Mouse (Mus musculus): Measurements from ENCODE around the gene Pnp. TPM values are rescaled to one million over a fixed set of nuclear protein-coding genes. Genes with fewer than 3 reads are reported as not detected.
A peak's percentile ranks its signal among the peaks of the same experiment; 100 is the strongest.
"Not testable (repeated sequence)": the region's sequence is repeated elsewhere in the genome, so short reads cannot be mapped to it uniquely, and the experiment has no call there.

The Pnp gene
- total RNA-seq, 2 experiments from 2014 or later: 12.8 to 13.2 TPM

DNA sequence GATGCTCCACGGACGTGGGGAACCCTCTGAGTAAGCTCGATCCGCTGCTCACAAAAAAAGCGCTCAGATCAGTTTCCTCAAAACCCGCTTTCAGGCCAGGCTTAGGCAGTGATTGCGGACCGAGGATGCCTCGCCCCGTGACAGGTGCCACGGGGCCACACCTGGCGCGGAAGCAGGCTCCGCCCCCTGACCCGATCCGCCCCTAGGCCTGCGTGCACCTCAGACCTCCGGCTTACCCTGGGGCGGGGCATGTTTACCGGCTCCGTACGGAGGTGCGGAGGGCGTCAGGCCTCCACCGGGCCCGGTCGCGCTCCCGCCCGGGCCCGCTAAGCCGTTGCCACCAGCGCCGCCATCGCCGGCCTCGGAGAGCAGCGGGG lies 517 bp upstream of the Pnp start:
- DNase-seq: no peak

DNA sequence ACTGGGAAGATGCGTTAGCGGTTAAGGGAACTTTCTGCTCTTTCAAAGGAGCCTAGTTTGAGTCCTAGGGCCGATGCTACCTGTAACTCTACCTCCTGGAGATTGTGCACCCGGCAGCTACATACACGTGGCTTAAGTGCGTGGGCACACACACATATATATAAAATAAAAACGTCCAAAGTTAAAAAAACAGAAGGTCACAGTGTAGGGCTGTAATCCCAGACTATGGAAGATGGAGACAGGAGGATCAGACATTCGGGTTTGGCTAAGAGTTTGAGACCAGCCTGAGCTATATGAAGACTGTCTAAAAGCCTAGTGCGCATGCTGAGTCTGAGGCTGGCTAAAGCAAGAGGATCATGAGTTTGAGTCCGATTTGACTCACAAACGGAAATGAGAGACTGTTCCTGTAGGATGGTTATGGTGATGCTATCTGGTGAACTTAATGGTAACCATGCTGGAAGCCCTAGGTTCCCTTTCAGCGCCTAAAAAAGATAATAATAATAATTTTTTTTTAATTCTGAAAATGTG lies 675 bp downstream of the Pnp start:
- DNase-seq: no peak

DNA sequence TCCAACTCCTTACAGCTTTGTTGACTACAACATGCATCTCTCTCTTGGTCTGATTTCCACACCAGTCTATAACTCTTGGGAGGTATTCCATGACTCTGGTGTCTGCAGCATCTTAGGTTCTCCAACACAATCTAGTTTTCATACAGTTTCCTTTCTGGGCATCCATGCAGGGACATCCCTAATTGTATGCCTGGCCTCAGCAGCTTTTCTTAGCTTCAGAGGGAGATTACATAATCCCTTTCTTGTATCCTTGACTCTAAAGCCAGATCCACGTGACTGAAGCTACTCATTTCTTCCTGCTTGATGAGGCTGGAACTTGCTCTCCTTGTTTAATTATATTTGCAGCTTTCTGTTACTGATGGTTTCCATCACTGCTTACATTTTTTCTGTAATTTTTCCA lies 5.8 kb downstream of the Pnp start:
- DNase-seq: no peak

DNA sequence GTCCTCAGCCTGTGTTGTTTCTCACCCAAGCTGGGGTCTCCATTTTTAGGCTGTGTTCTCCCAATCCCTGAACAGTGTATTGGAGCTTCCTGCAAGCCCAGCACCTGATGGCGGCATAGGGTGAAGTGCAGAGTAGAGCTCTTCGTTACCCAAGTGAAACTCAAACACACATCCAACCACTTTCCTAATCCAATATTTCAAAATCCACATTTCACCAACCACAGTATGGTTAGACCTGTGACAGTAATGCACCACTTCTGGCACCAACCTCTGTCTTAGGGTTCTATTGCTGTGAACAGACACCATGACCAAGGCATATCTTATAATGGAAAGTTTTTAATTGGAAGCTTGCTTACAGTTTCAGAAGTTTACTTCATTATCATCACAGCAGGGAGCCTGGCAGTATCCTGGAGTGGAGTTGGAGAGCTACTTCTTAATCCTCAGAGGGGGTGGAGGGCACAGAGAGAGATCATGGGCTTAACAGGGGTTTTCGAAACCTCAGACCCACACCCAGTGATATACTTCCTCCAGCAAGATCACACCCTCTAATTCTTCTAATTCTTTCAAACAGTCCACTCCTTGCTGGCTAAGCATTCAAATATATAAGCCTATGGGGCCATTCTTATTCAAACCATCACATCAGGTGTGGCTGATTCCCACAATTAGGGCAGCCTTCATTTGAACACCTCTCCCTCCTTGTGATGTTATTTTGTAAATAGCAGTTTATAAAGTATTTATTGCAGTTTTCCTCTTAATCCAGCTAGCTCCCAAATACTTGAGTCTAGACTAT lies 7.4 kb downstream of the Pnp start:
- no peak for DNase-seq

DNA sequence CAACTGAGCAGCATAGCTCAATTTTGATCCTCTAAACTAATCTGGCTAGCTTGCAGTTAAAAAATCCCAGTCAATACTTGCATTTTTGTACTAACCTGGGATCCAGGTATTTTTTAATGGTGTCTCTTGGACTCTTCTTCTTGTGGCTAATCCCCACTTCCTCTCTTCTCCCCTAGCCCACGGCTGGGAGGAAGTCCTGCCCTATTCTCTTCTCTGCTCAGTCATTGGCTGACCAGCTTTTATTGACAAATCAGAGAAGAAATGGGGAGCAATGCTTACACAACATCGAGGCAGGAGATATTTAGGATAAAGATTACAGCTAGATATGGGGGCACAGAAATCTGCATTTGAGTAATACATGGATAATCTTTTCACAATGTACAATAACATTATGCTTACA lies 8.1 kb downstream of the Pnp start:
- no peak for DNase-seq

DNA sequence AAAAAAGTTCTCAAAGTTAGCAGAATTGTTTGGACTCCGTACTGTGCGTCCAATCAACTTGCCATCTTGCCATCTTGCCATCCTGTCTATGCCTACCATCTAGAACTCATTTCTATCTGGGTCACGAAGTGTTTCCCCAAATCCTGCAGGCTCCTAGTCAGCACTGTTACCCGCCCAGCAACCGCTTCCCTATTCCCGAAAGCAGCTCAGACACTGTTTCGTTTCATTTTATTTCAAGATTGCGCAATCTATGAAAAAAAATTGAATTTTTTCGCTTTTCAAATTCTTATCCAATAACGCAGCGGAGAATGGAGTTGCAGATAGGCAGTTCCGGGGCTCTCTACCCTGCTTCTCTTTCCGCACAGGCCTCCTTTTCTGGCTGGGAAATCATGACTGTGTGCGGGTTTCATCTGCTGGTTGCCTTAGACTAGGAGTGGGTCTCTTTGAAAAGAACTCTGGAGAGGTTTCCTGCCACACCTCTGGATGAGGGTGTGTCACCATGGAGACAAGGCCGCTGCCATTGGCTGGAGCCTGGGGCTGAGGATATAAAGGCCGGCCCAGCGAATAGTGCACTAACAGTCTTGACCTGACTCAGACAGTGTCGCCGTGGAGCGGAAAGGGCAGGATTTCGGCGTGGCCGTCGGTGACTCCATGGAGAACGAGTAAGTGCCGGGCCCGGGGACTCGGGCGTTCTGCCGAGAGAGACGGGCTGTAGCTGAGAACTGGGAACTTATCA lies 13.2 kb downstream of the Pnp start, which contains the start of gene Gm49342:
TSS of gene Gm49342 (plus strand) at position 586 of the 736 bp plus-strand sequence.
- peak; percentile 88 to 89 for DNase-seq

DNA sequence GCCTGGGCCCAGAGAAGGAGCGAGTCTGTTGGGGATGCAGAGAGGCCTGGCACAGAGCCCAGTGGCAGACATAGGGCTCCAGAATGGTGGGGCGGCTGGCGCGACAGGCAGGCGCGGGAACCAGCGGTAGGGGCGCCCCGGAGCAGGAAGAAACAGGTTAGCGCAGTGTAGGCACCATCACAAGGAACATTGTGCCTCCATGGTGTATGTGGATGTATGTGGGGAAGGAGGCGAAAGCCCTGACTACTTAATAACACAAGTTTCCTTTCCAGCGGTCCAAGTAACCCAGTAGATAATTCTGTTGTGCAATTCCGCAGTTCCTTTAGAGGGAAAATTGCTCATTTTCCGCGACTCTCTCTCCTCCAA lies 13.8 kb downstream of the Pnp start:
- not testable (repeated sequence) for DNase-seq

DNA sequence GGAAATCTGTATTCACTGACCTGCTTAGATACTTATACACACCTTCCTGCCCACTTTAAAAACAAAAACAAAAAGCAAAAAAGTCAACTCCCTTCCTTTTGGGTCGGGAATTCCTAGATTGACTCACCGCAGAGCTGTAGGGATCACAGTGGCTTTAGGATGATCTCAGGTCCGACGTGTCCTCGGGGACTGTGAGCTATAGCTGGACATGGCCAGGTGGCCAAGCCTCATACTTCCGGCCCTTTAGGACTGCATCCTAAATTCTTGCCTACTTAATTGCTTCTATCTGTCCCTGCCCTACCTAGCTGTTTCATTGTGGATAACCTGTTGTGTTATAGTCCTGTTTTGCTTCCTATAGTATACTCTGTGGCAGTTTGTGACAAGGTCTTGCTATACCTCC lies 14.2 kb downstream of the Pnp start:
- DNase-seq: not testable (repeated sequence)

DNA sequence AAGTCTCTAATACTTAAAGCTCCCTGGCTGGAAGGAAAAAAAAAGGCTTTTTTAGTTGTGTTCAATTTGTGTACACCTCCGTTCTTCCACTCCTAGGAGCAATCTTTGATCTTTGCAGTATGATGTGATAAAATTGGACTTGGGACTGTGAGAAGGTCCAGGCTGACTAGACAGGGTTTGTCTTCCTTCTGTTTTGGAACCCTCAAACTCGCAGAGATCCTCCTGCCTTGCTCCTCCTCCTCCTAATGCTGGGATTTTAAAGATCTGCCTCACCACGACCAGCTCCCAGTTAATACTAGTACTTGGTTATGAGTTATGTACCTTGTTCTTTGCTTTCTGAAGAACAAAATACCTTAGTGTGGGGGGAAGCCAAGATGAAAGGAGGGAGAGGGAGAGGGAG lies 14.6 kb downstream of the Pnp start:
- DNase-seq: not testable (repeated sequence)

DNA sequence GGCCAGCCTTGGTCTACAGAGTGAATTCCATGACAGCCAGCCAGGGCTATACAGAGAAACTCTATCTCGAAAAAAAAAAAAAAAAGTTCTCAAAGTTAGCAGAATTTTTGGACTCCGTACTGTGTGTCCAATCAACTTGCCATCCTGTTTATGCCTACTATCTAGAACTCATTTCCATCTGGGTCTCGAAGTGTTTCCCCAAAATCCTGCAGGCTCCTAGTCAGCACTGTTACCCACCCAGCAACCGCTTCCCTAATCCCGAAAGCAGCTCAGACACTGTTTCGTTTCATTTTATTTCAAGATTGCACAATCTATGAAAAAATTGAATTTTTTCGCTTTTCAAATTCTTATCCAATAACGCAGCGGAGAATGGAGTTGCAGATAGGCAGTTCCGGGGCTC lies 24.6 kb downstream of the Pnp start:
- DNase-seq: no peak

DNA sequence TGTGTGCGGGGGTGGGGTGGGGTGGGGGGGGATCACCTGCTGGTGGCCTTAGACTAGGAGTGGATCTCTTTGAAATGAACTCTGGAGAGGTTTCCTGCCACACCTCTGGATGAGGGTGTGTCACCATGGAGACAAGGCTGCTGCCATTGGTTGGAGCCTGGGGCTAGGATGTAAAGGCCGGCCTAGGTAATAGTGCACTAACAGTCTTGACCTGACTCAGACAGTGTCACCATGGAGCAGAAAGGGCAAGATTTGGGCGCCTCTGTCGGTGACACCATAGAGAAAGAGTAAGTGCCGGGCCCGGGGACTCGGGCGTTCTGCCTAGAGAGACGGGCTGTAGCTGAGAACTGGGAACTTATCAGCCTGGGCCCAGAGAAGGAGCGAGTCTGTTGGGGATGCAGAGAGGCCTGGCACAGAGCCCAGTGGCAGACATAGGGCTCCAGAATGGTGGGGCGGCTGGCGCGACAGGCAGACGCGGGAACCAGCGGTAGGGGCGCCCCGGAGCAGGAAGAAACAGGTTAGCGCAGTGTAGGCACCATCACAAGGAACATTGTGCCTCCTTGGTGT lies 25.1 kb downstream of the Pnp start, which contains the start of gene Pnp2:
TSS of gene Pnp2 (plus strand) at position 51 of the 567 bp plus-strand sequence.
- DNase-seq: peak; percentile 38 to 55

DNA sequence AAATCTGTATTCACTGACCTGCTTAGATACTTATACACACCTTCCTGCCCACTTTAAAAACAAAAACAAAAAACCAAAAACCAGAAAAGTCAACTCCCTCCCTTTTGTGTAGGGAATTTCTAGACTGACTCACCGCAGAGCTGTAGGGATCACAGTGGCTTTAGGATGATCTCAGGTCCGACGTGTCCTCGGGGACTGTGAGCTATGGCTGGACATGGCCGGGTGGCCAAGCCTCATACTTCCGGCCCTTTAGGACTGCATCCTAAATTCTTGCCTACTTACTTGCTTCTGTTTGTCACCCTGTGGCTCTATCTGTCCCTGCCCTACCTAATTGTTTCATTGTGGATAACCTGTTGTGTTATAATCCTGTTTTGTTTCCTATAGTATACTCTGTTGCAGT lies 25.8 kb downstream of the Pnp start:
- not testable (repeated sequence) for DNase-seq

DNA sequence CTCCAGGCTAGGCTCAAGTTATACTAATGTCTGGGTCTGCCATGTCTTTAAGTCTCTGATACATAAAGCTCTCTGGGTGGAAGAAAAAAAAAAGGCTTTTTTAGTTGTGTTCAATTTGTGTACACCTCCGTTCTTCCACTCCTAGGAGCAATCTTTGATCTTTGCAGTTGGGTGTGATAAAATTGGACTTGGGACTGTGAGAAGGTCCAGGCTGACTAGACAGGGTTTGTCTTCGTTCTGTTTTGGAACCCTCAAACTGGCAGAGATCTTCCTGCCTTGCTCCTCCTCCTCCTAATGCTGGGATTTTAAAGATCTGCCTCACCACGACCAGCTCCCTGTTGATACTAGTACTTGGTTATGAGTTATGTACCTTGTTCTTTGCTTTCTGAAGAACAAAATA lies 26.3 kb downstream of the Pnp start:
- DNase-seq: not testable (repeated sequence)

DNA sequence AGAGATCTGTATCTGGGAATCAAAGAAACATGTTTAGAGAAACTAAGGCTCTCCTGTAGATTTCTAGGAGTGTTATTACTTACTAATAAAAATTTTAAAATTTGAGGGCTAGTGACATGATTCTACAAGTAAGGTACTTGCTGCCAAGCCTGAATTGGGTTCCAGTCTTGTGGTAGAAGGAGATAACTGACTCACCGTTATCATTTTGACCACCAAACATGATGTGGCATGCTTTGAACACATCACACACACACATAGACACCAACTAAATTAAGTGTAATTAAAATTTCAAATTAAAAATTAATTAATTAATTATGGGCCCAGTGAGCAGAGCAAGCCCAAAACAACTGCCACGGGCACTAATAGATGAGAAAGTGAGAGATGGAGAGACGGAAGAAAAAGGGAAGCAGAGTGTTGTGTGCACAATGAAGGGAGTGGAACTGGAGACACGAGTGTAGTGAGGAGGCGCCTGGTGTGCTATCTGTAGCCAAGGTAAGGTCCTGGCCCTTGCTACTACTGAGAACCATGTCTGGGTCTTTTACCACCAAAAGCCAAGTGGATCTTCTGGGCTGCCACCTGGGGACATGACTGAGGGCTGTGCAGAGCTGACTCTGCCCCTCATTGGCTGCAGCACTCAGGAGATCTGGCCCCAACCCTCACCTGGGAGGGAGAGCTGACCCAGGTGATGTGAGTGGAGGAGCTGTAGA lies 27.6 kb downstream of the Pnp start:
- DNase-seq: not testable (repeated sequence)

DNA sequence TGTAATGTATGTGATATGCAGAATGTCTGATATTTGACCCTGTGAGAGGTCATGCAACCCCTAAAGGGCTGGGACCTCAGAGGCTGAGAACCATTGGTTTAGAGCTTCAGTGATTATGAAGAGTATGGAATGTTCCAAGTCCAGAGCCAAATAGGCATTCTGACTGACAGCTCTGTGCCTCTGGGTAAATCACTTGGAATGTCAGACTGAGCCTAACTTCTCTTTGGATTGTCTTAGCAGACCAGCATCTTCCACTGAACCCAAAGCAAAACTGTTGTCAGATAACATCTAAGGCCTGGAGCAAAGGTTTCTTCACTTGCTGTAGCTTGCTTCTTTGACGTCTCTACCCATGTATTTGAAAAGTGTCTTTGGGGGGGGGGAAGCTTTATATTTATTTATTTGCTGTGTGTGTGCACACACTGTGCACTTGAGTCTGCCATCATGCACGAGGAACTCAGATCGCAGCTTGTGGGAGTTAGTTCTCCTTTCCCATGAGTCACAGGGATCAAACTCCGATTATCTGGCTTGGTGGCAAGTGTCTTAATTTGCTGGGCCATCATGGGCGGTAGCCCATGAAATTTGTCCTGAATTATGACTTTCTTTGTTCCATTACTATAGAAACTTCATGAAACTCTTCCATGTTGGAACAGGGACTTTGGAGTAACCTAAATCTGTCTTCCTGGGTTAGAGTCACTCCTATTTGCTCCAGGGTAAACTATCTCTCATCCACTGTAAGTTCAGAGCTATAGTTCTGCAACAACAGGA lies 37.5 kb downstream of the Pnp start:
- no peak for DNase-seq

DNA sequence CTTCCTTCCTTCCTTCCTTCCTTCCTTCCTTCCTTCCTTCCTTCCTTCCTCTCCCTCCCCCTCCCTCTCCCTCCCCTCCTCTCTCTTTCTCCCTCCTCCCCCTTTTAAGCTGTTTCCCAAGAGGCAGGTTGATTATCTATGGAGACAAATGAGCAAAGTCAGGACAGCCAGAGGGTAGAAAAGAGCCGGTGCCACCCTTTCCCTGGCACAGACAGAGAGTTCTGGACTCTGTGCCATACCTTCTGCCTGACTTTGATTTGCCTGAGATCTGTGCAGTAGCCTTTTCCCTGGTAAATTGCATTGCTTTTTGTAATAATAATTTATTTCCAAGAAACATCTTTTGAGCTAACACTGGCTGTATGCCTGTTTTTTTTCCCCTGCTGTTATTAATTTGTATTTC lies 38.2 kb downstream of the Pnp start:
- DNase-seq: no peak

DNA sequence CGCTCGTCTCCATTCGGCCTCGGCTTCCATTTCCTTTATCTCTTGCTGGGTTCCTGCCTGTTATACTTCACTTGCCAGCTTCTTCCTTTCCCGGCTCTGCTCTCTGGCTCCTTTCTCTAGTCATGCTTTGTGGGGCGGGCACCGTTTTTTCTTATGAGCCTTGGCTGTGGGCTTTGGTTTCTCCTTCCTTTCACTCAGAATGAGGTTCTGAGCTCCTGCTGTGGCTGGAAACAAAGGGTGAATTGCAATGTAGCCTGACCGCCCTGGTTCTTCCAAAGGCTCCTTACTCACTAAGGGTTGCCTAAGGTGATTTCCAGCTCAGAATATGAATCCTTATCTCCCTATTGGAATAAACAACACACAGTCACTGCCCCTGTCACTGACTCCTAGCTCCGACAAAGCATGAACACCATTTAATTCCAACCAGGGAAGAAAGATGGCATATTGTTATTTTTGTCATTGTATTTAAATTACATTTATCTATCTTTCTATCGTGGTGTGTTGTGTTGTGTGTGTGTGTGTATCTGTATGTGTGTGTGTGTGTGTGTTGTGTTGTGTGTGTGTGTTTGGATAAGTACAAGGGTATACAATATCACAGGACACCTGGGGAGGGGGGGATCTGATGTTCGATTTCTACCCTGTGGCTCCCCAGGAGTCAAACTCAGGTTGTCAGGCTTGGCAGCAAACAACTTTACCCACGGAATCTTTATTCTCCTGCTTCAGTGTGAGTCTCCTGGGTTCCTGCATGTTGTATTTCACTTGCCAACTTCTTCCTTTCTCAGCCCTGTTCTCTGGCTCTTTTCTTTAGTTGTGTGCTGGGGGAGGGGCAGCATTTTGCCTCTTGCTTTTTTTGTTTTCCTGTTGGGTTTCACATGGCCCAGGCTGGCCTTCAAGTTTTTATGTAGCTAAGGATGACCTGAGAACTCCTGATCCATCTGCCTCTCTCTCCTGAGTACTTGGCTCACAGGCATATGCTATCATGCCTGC lies 39.0 kb downstream of the Pnp start:
- DNase-seq: peak; percentile 36 to 52

DNA sequence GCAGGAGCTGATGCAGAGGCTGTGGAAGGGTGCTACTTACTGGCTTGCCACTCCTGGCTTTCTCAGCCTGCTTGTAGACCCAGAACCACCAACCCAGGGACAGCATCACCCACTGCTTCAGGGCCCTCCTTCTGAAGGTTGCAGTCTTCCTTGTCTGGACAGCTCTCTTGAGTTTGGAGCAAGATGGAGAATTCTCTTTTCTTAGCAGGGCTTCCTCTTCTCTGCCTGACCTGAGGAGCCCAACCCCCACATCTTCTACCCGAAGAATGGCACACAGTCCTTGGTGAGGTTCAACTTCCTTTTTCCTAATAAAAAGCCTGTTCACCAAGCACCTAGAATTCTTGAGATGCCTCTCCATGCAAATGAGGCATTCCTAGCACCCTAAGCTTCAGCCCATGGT lies 39.9 kb downstream of the Pnp start:
- DNase-seq: no peak

DNA sequence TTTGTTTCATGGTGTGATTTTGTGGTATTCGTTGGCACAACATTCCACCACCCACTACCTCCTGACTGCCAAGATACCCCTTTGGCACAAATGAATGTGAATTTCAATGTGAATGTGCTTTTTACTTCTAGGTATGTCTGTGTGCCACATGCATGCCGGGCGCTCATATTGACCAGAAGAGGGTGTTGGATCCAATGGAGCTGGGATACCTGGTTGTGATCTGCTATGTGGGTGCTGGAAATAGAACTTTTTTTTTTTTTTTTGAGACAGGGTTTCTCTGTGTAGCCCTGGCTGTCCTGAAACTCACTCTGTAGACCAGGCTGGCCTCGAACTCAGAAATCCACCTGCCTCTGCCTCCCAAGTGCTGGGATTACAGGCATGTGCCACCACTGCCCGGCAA lies 42.2 kb downstream of the Pnp start:
- not testable (repeated sequence) for DNase-seq

DNA sequence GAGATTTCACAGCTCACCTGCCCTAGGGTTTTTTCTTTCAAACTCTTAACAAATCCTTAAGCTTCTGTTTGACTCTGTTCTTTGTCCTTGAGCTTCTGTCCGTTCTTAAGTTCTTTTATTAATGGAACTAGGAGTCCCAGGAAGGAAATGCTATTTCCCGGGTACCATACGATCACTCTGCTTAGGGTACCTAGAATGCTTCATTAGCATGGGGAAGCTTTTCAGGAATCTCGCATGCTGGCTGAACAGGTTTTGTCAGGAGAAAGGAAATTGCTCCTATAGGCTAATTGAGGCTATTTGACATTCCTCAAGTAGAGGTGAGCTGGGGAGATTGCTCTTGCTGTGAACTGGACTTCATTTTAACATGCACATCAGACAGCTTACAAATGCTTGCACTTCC lies 42.8 kb downstream of the Pnp start:
- DNase-seq: no peak

DNA sequence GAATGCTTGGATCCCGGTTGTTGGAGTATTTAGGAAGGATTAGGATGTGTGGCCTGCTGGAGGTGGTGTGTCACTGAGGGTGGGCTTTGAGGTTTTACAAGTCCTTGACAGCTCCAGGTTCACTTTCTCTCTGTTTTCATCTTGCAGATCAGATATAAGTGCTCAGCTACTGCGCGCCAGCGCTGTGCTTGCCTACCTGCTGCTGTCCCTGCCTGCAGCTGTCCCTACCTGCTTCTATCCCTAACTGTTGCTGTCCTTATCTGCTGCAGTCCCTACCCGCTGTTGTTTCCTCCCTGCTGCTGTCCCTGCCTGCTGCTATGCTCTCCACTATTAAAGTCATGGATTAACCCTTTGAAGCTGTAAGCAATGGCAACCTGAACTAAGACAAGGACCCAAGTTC lies 44.1 kb downstream of the Pnp start:
- DNase-seq: no peak
